Mouse (Mus musculus) olfactory bulb, adult 2 months (tissue): ENCODE data around the gene Timd2.

Source experiments
- CTCF ChIP-seq: fragments of 200-500 bp; IDR thresholded peaks from 2 replicates; pipeline ENCODE4 v1.5.1; 2012; ENCODE audit warnings: low read depth, mild to moderate bottlenecking, low read length, moderate library complexity; ENCODE audit not compliant: insufficient read depth
- POLR2A ChIP-seq: fragments of 200-500 bp; IDR thresholded peaks from 2 replicates; pipeline ENCODE4 v1.6.1; 2012; ENCODE audit warnings: mild to moderate bottlenecking, low read depth, low read length, moderate library complexity; ENCODE audit not compliant: insufficient read depth

DNA sequence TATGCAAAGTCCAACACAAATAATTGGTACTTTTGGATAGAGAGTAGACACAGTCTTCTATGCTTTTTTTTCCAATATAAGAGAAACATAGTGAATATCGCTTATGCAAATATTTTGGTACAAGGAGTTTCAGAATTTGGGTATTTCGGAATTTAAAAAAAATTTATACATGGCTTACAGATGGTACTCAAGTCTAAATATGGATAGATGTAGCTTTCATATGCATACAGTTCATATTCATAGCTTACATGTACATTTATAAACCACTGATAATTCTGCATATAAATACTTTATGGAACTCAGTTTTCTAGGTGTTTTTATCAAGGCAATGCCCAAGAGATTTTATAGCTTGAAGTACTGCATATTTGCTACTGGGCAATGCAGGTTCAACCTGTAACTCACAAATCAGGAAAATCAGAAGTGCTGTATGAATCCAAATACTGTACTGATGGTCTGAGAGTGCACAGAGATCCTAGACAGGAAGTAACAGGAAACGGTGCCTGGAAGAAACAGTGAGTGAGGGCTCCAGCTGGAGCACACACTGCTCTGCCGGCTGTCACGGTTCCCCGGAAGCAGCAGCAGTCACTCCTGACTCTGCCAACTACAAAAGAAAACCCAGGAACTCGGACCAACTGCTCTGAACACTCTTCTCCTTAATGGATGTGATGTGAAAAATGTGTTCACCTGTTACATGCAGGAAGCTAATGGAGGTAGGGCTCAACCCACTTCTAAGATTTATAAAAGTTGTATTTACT is 86.3 kb downstream of the Timd2 start:
- TF ChIP-seq CTCF = no peak
- TF ChIP-seq POLR2A = no peak
